Mouse (Mus musculus) kidney, adult 2 months (tissue): ENCODE results near the gene Exoc3l.

Experiments
- CTCF ChIP-seq: fragments of 200-500 bp; conservative IDR thresholded peaks from 2 replicates; pipeline ENCODE4 v1.5.1; 2011; ENCODE audit warnings: low read depth, mild to moderate bottlenecking, control low read depth, low read length, moderate library complexity, mixed read lengths; ENCODE audit not compliant: insufficient read depth, insufficient read length
- POLR2A ChIP-seq: fragments of 200-500 bp; IDR thresholded peaks from one replicate; pipeline ENCODE4 v1.6.1; 2011; ENCODE audit warnings: low read depth, low read length, control low read depth

DNA sequence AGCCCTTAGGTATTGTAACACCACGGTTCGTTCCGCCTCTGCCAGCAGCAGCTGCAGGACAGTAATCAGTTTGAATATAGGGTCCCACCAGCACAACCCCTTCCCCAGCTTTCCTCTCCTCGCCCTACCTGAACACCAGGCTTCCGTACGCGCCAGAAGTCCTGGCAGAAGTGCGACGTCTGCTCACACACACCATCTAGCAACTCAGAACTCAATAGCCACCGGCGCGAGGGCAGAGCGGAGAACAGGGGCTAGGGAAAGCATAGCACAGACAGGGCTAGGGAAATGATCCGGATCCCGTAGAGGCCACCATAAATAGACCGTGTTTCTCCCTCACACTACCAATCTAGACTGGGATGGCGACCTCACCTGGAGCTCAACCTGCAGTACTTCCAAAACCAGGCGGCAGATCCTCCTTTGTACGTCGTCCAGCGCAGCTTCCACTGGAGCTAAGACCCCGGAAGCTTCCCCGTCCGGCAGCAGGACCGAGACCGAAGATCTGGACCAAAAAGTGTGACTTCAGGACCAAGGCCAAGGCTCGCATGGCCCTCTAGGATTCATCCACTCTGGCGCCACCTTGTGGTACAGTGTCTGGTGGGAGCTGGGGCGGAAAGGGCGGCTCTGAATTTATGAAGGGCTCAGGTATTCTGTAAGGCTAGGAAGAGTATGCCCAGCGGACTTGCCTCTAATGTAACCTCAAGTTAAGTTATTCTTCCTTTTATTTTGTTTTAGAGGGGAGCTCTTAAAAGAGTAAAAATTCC, 5.2 kb downstream of the Exoc3l start:
- TF ChIP-seq POLR2A (no peak), CTCF (peak; percentile 93)
